Mouse (Mus musculus): ENCODE results near the gene Barx1.

DNA sequence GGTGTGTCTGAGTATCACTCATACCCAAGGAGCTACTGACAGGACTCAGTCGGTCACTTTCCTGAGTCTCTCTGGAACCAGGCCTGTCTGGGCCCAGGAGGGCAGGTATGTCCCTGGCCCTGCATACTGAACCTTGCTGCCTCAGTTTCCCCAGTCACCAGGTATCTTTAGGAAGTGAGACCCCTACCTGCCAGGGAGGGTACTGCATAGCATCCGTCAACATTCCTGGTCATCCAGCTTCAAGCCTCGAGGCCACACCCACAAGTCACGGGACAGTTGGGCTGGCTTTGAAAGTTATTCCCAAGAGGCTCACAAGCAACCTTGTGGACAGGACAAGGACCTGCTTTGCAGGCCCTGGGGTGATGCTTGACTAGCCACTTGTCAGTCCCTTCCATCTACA, 53.3 kb downstream of the Barx1 start:
- TF ChIP-seq EP300 (IDR thresholded peaks at IDR 0.05; ENCODE audit: low read depth in 1 of 2, low read length in 2 of 2) = no peak
- TF ChIP-seq CHD2 (IDR thresholded peaks at IDR 0.05; ENCODE audit: low read length) = no peak
- TF ChIP-seq CTCF (IDR thresholded peaks at IDR 0.05 in 2 of 3, conservative IDR thresholded peaks at IDR 0.05 in 1 of 3; ENCODE audit: control insufficient read depth in 1 of 3, insufficient read depth in 1 of 3, low read depth in 2 of 3, low read length in 3 of 3, poor library complexity in 1 of 3, severe bottlenecking in 1 of 3) = peak; percentile 25 to 68 (median 33)

All from MEL (cell line).